Mouse (Mus musculus) liver, embryonic 14.5 days (tissue): ENCODE measurements around the gene Nit2.

ENCODE experiments used
- CTCF ChIP-seq: IDR thresholded peaks from 2 replicates; pipeline ENCODE4 v1.5.1; 2016; ENCODE audit warnings: antibody characterized with exemption, low read depth, control low read depth
- EP300 ChIP-seq: IDR thresholded peaks from 2 replicates; pipeline ENCODE4 v1.6.1; 2016; ENCODE audit warnings: antibody characterized with exemption, low read depth

- TF ChIP-seq CTCF (no peak), EP300 (no peak)
These were observed 3.4 kb downstream of the Nit2 start for GRCm38 (mm10) chr16:57163694-57164093.
